Mouse (Mus musculus) erythroblast, embryonic 14.5 days (primary cell): ENCODE results near the gene Nfatc2.

ENCODE experiments used
- GATA1 ChIP-seq: IDR thresholded peaks from 2 replicates; pipeline ENCODE4 v1.6.1; 2012; ENCODE audit warnings: low read length, inconsistent platforms, mixed read lengths
- TAL1 ChIP-seq: IDR thresholded peaks from 3 replicates; pipeline ENCODE4 v1.6.1; 2012; ENCODE audit warnings: low read length, inconsistent platforms, mixed read lengths

DNA sequence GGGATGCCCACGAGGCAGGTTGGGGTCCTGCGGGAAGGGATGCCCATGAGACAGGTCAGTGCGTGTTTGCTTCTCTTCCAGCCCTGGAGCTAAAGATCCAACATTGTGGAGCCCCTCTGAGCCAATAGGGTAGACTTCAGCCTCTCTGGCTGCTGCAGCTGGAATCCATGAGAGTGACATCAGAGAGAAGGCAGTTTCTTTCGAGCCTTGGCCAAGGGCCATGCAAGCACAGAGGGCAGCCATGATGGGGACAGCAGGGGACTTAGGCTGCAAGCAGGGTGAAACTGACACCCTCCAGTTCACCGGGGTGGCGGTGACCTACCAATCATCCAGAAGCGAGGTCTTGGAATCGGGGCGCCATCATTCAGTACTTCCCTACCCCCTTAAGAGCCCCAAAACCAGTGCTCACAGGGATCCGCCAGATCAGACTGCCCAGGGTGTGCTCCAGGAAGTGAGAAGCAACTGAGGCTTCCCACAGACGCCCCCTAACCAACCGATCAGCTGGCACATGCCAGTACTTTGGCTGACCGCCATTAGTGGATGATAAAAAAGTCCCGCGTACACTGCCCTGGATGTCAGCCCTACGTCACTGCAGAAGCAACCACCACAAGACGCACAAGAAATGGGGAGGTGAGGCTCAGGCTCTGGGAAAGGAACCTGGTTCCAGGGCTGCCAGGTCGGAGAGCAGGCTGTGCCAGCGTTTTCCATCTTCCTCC is 35.8 kb downstream of the Nfatc2 start:
- TF ChIP-seq GATA1 (no peak), TAL1 (no peak)
